Mouse (Mus musculus) urinary bladder, postnatal 4 days (tissue): Measurements from ENCODE around the gene Chpf2.

Experiments used
- DNase-seq, 2 experiments: peaks; one replicate each; pipeline ENCODE4 v3.0.0; 2021 to 2022; ENCODE audit warnings: low spot score in 2 of 2

The Chpf2 gene

GRCm38 (mm10) chr5:24591268-24591721, 4.8 kb downstream of the Chpf2 start:
- DNase-seq, result no peak

- no peak for DNase-seq
These were observed 5.4 kb downstream of the Chpf2 start for GRCm38 (mm10) chr5:24591796-24592470.

GRCm38 (mm10) chr5:24592471-24593160, 6.1 kb downstream of the Chpf2 start:
- DNase-seq, result no peak

GRCm38 (mm10) chr5:24593230-24593629, 6.7 kb downstream of the Chpf2 start:
- DNase-seq, result no peak

- DNase-seq, result no peak
These were observed 7.4 kb downstream of the Chpf2 start for GRCm38 (mm10) chr5:24593928-24594327.

- no peak for DNase-seq
These were observed 7.8 kb downstream of the Chpf2 start for GRCm38 (mm10) chr5:24594346-24594745.

- no peak for DNase-seq
These were observed 8.7 kb downstream of the Chpf2 start for GRCm38 (mm10) chr5:24595261-24595660.

- DNase-seq, result no peak
These were observed 9.3 kb downstream of the Chpf2 start for GRCm38 (mm10) chr5:24595786-24596380.

GRCm38 (mm10) chr5:24596519-24597171, 10.1 kb downstream of the Chpf2 start:
- DNase-seq, result no peak

- DNase-seq, result peak in 1 of 2 experiments; percentile 61
These were observed 10.7 kb downstream of the Chpf2 start for GRCm38 (mm10) chr5:24597221-24597728.

GRCm38 (mm10) chr5:24597901-24598569, 11.5 kb downstream of the Chpf2 start:
- no peak for DNase-seq

- DNase-seq, result peak; percentile 61 to 76
These were observed 12.0 kb downstream of the Chpf2 start for GRCm38 (mm10) chr5:24598570-24599006.

- DNase-seq, result no peak
These were observed 12.6 kb downstream of the Chpf2 start for GRCm38 (mm10) chr5:24599137-24599536.

- no peak for DNase-seq
These were observed 13.7 kb downstream of the Chpf2 start for GRCm38 (mm10) chr5:24600236-24600635.

GRCm38 (mm10) chr5:24601071-24601835, 14.7 kb downstream of the Chpf2 start:
- DNase-seq, result no peak

GRCm38 (mm10) chr5:24601911-24602750, 15.6 kb downstream of the Chpf2 start:
- peak in 1 of 2 experiments; percentile 81 for DNase-seq

- peak; percentile 84 to 86 for DNase-seq
These were observed 16.3 kb downstream of the Chpf2 start for GRCm38 (mm10) chr5:24602751-24603343.

GRCm38 (mm10) chr5:24603431-24604010, 17.0 kb downstream of the Chpf2 start:
- DNase-seq, result no peak

GRCm38 (mm10) chr5:24604080-24604655, 17.6 kb downstream of the Chpf2 start:
- no peak for DNase-seq
